Mouse (Mus musculus): ENCODE results near the gene Ankrd34c. TPM values are rescaled to one million over a fixed set of nuclear protein-coding genes. Genes with fewer than 3 reads are reported as not detected.

Ankrd34c gene
- polyA plus RNA-seq (2015; fragmentation: Nextera tagmentation; extraction: Ambion mirVana): 0.20 and 0.23 TPM in 2 replicates

DNA sequence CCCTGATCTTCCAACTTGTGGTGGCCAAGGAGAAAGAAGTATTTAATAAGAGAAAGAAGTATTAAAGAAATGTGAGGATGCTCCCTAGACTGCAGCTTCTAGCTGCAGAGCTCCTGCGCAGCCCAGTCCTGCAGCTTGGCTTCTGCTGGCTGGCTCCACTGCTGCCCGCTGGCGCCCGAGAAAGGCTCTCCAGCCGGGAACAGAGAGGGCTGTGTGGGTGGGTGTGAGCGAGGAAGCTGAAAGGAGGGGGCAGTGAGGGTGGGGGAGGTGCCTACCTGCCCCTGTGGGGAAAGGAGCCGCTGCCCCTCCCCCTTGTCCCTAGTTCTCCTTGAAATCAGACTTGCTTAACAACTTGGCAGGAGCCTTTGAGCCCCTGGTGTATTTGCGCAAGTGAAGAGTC is at the start of gene Ankrd34c:
Gene Ankrd34c, minus strand, starts transcription at position 181 of the 400 bp plus-strand sequence.
- no peak within 1 kb of the TSS for H3K27ac ChIP-seq
- H3K4me1 ChIP-seq: peaks cover 12% of the 10 kb centered on the region
- WGBS: 0% methylated on average over 8 of the region's 8 CpGs
- H3K9ac ChIP-seq: no peak within 1 kb of the TSS
- peaks cover 16% of the 10 kb centered on the region for H3K27me3 ChIP-seq (replicated peaks)
- H3K4me3 ChIP-seq: peak within 1 kb of the TSS; percentile 32
- peak within 1 kb of the TSS; percentile 54 for H3K4me2 ChIP-seq
- no peaks in the 10 kb centered on the region for H3K36me3 ChIP-seq (replicated peaks)
- H3K9me3 ChIP-seq: no peaks in the 10 kb centered on the region
- peak; percentile 88 for ATAC-seq (replicated peaks)

- Histone ChIP-seq H3K4me3 (no peak overlapping the region), H3K36me3 (replicated peaks) (no peaks in the 10 kb centered on the region), H3K9ac (no peak overlapping the region), H3K4me2 (no peak overlapping the region), H3K4me1 (no peaks in the 10 kb centered on the region), H3K9me3 (no peaks in the 10 kb centered on the region), H3K27me3 (replicated peaks) (no peaks in the 10 kb centered on the region), H3K27ac (no peak overlapping the region)
- ATAC-seq (replicated peaks): no peak; the same call in 1 of the 2 replicates
- 46% methylated on average over 4 of the region's 4 CpGs for WGBS
Observed at GRCm38 (mm10) chr9:89787532-89787931, 49.3 kb upstream of the Ankrd34c start.

DNA sequence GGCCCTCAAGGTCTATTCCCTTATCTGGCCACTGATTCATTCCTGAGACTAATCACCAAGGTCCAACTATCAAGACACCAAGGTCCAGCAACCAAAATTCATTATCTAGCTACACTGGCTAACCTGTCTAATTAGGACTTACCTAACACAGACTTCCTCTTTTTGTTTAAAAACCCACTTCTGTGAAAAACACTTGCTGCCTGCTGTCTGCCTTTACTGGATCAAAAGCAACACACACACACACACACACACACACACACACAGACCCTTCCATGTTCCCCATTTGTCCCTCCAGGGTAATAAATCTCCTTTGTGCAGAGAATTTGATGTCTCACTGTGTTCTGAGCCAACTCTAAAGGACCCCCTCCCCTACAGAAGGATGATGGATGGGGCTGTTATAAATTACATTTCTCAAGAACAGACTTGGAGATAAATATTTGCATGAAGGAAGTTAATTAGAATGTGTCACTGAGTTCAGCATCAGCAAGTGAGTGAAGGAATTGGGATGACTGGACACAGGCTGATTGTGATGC is 43.2 kb upstream of the Ankrd34c start:
- H3K9ac ChIP-seq: no peak overlapping the region
- no peak overlapping the region for H3K4me3 ChIP-seq
- no peaks in the 10 kb centered on the region for H3K4me1 ChIP-seq
- no peaks in the 10 kb centered on the region for H3K9me3 ChIP-seq
- no peaks in the 10 kb centered on the region for H3K27me3 ChIP-seq (replicated peaks)
- H3K27ac ChIP-seq: no peak overlapping the region
- no peak for ATAC-seq (replicated peaks)
- no peak overlapping the region for H3K4me2 ChIP-seq
- no peaks in the 10 kb centered on the region for H3K36me3 ChIP-seq (replicated peaks)

DNA sequence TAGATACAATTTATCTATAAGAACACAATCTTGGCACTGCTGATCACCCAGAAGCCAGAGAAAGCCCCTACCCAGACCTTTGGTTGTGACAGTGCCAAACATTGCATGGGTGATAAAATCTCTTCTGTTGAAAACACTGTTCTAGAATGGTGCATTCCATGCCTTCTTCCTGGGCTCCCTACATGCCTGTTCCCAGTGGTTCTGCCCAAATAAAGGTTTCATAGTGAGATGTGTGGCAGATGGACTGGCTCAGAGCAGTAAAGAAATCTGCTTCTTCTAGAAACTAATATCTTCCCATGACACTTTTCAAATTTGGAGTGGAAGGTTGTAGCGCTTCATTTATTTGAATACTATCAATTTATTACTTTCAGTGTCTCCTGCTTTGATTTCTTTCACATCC is 41.0 kb upstream of the Ankrd34c start:
- H3K36me3 ChIP-seq (replicated peaks): no peaks in the 10 kb centered on the region
- H3K4me3 ChIP-seq: no peak overlapping the region
- no peaks in the 10 kb centered on the region for H3K27me3 ChIP-seq (replicated peaks)
- H3K27ac ChIP-seq: no peak overlapping the region
- ATAC-seq (replicated peaks): no peak
- no peak overlapping the region for H3K4me2 ChIP-seq
- no peaks in the 10 kb centered on the region for H3K9me3 ChIP-seq
- no peaks in the 10 kb centered on the region for H3K4me1 ChIP-seq
- no peak overlapping the region for H3K9ac ChIP-seq
- 98% methylated on average over 1 of the region's 1 CpGs for WGBS

- Histone ChIP-seq H3K27ac (no peak overlapping the region), H3K36me3 (replicated peaks) (no peaks in the 10 kb centered on the region), H3K9me3 (no peaks in the 10 kb centered on the region), H3K9ac (no peak overlapping the region), H3K27me3 (replicated peaks) (no peaks in the 10 kb centered on the region), H3K4me3 (no peak overlapping the region), H3K4me1 (no peaks in the 10 kb centered on the region), H3K4me2 (no peak overlapping the region)
- WGBS: 33% methylated on average over 1 of the region's 1 CpGs
- no peak for ATAC-seq (replicated peaks)
Observed at GRCm38 (mm10) chr9:89771153-89771552, 32.9 kb upstream of the Ankrd34c start.

DNA sequence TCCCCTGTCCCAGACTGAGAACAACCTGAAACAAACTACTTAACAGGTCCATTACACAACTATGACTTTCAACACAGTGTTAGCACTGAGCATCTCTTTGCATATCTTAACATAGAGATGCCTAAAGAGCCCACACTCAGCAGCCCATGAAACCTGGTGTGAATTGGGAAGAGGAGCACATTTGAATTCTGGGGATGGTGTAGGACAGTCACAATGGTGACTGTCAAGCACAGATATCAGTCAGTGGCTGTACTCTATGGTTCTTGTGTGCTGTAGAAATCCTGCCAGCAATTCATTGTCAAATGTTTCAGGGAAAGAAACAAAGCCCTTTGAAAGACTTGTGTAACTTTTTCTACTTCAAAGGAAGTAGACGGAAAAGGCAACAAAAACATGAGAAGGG is 23.7 kb upstream of the Ankrd34c start:
- no peak for ATAC-seq (replicated peaks)
- Histone ChIP-seq H3K9ac (no peak overlapping the region), H3K27me3 (replicated peaks) (no peaks in the 10 kb centered on the region), H3K36me3 (replicated peaks) (no peaks in the 10 kb centered on the region), H3K27ac (no peak overlapping the region), H3K4me2 (no peak overlapping the region), H3K4me1 (no peaks in the 10 kb centered on the region), H3K4me3 (no peak overlapping the region), H3K9me3 (no peaks in the 10 kb centered on the region)
- 31% methylated on average over 1 of the region's 1 CpGs for WGBS

DNA sequence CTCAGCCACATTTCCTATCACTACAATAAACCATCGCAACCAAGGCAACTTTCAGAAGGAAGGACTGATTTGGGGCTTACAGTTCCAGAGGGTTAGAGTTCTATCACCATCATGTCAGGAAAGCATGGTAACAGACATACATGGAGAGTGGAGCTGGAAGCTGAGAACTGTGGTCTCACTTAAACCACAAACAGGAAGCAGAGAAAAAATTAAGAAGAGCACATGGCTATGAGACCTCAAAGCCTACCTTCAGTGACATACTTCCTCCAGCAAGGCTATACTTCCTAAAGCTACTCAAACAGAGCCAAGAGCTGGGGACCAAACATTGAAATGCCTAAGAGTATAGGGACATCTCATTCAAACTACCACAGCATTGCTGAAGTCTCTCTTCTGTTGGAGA is 20.3 kb upstream of the Ankrd34c start:
- no peaks in the 10 kb centered on the region for H3K36me3 ChIP-seq (replicated peaks)
- no peak for ATAC-seq (replicated peaks)
- no peaks in the 10 kb centered on the region for H3K9me3 ChIP-seq
- no peaks in the 10 kb centered on the region for H3K4me1 ChIP-seq
- WGBS: 96% methylated on average over 1 of the region's 1 CpGs
- H3K9ac ChIP-seq: no peak overlapping the region
- H3K27me3 ChIP-seq (replicated peaks): no peaks in the 10 kb centered on the region
- no peak overlapping the region for H3K27ac ChIP-seq
- H3K4me3 ChIP-seq: no peak overlapping the region
- no peak overlapping the region for H3K4me2 ChIP-seq

- H3K4me1 ChIP-seq: no peaks in the 10 kb centered on the region
- H3K36me3 ChIP-seq (replicated peaks): no peaks in the 10 kb centered on the region
- ATAC-seq (replicated peaks): no peak
- H3K4me3 ChIP-seq: no peak overlapping the region
- no peaks in the 10 kb centered on the region for H3K9me3 ChIP-seq
- no peak overlapping the region for H3K27ac ChIP-seq
- no peaks in the 10 kb centered on the region for H3K27me3 ChIP-seq (replicated peaks)
- WGBS: 94% methylated on average over 1 of the region's 1 CpGs
- no peak overlapping the region for H3K9ac ChIP-seq
- H3K4me2 ChIP-seq: no peak overlapping the region
Observed at GRCm38 (mm10) chr9:89758139-89758538, 19.9 kb upstream of the Ankrd34c start.

- Histone ChIP-seq H3K4me2 (no peak overlapping the region), H3K9me3 (no peaks in the 10 kb centered on the region), H3K27me3 (replicated peaks) (no peaks in the 10 kb centered on the region), H3K27ac (no peak overlapping the region), H3K4me3 (no peak overlapping the region), H3K36me3 (replicated peaks) (no peaks in the 10 kb centered on the region), H3K4me1 (no peaks in the 10 kb centered on the region), H3K9ac (no peak overlapping the region)
- ATAC-seq (replicated peaks): no peak
- WGBS: 42% methylated on average over 4 of the region's 4 CpGs
Observed at GRCm38 (mm10) chr9:89757571-89757970, 19.3 kb upstream of the Ankrd34c start.

- Histone ChIP-seq H3K27ac (no peak overlapping the region), H3K4me3 (no peak overlapping the region), H3K9me3 (no peaks in the 10 kb centered on the region), H3K9ac (no peak overlapping the region), H3K36me3 (replicated peaks) (no peaks in the 10 kb centered on the region), H3K27me3 (replicated peaks) (peaks cover 16% of the 10 kb centered on the region), H3K4me2 (no peak overlapping the region), H3K4me1 (peaks cover 12% of the 10 kb centered on the region)
- no peak for ATAC-seq (replicated peaks)
Observed at GRCm38 (mm10) chr9:89740041-89740440, 1.8 kb upstream of the Ankrd34c start.

- Histone ChIP-seq H3K4me2 (peak overlapping the region; percentile 54), H3K27ac (no peak overlapping the region), H3K9me3 (no peaks in the 10 kb centered on the region), H3K4me1 (peaks cover 12% of the 10 kb centered on the region), H3K4me3 (peak overlapping the region; percentile 32), H3K36me3 (replicated peaks) (no peaks in the 10 kb centered on the region), H3K9ac (no peak overlapping the region), H3K27me3 (replicated peaks) (peaks cover 16% of the 10 kb centered on the region)
- WGBS: 14% methylated on average over 6 of the region's 6 CpGs
- ATAC-seq (replicated peaks): peak; percentile 69
Observed at GRCm38 (mm10) chr9:89737888-89738287, 387 bp downstream of the Ankrd34c start.

DNA sequence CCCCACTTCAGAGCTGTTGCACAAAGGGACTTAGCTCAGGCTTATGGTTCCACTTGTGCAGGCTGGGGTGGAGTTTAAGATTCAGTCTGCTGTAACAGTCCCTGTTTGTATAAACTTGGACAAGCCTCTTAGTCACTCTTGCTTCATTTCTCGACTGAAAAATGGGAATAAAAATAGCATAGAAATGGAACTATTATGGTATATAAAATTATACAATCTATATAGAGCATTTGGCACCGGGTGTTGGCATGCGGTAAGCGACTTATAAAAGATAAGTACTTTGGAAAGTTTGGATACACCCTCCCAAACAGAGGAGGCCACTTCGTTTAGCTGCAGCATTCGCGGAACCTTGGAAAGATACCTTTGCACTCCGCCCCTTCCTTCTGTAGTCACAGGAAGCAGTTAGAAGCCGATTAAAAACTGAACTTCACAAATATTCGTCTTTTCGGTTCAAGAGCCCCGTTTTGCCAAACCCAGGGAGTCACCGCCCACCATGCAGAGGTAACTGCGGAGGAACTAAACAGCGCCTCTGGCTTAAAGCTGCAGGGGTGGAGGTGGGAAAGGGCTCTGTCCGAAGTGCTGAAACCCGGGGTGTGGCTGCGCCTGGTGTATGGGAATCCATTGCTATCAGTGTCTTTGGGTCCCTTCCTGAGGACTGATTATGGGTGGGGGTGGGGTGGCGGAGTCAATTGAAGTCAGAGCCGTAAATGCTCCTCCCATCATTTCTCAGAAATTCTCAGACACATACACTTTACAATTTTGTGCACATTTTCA is 1.2 kb downstream of the Ankrd34c start:
- ATAC-seq (replicated peaks): peak; percentile 75
- Histone ChIP-seq H3K27ac (no peak overlapping the region), H3K4me1 (peaks cover 12% of the 10 kb centered on the region), H3K27me3 (replicated peaks) (peaks cover 16% of the 10 kb centered on the region), H3K9me3 (no peaks in the 10 kb centered on the region), H3K4me2 (peak overlapping the region; percentile 54), H3K36me3 (replicated peaks) (no peaks in the 10 kb centered on the region), H3K4me3 (peak overlapping the region; percentile 32), H3K9ac (no peak overlapping the region)
- WGBS: 5% methylated on average over 20 of the region's 20 CpGs

DNA sequence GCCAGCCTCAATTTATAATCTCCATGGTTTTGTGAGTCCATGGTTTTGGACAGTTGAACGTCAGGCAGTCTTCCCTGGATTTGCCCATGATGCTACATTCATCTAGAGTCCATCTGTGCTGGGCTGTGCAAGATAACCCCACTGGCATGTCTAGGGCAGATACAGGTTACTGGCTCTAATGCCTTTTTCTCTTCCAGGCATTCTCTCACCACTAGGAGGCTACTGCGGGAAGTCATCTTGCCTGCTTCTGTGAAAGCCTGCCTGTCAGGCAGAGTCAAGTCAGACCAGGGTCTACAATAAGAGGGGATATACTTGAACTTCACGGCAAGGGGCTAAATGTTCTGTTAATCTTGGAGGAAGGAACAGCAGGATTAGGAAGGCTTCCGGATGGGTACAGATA is 31.4 kb downstream of the Ankrd34c start:
- H3K4me2 ChIP-seq: no peak overlapping the region
- no peaks in the 10 kb centered on the region for H3K36me3 ChIP-seq (replicated peaks)
- H3K4me3 ChIP-seq: no peak overlapping the region
- peaks cover 13% of the 10 kb centered on the region for H3K4me1 ChIP-seq
- no peaks in the 10 kb centered on the region for H3K9me3 ChIP-seq
- no peak for ATAC-seq (replicated peaks)
- WGBS: 22% methylated on average over 4 of the region's 4 CpGs
- H3K9ac ChIP-seq: no peak overlapping the region
- no peaks in the 10 kb centered on the region for H3K27me3 ChIP-seq (replicated peaks)
- H3K27ac ChIP-seq: no peak overlapping the region

All from midbrain, embryonic 15.5 days (tissue).